Mouse (Mus musculus) adrenal gland, postnatal 14 days (tissue): ENCODE results near the gene Gcdh. TPM values are rescaled to one million over a fixed set of nuclear protein-coding genes. Genes with fewer than 3 reads are reported as not detected.
"Not testable (repeated sequence)": the region's sequence is repeated elsewhere in the genome, so short reads cannot be mapped to it uniquely, and the experiment has no call there.

ENCODE experiments used
- DNase-seq: peaks from one replicate; pipeline ENCODE4 v3.0.0; 2021; ENCODE audit warnings: mixed read lengths
- total RNA-seq: library from RNA; stranded (reverse); gene quantifications from 2 replicates; pipeline ENCODE4 v1.2.3, GENCODE M21; 2021

Gcdh gene
- total RNA-seq, 1 experiment from 2014 or later = 84.8 TPM

- no peak for DNase-seq
Measured at GRCm38 (mm10) chr8:84911854-84912253, 18.1 kb upstream of the Gcdh start.

DNA sequence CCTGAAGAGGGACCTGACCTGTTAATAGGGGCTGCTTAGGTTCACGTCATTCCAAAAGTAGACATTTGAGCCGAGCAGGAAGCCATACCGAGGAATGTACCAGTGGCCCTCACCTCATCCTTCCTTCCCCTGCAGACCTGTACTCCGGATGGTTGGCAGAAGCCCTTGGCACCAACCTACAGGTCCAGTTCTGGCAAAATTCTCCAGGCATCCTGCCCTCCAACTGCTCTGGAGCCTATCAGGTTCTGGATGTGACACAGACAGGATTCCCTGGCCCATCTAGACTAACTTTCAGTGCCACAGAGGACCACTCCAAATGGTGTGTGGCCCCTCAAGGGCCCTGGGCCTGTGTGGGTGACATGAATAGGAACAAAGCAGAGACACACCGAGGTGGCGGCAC is 16.8 kb upstream of the Gcdh start:
- no peak for DNase-seq

- no peak for DNase-seq
Measured at GRCm38 (mm10) chr8:84909949-84910348, 16.2 kb upstream of the Gcdh start.

DNA sequence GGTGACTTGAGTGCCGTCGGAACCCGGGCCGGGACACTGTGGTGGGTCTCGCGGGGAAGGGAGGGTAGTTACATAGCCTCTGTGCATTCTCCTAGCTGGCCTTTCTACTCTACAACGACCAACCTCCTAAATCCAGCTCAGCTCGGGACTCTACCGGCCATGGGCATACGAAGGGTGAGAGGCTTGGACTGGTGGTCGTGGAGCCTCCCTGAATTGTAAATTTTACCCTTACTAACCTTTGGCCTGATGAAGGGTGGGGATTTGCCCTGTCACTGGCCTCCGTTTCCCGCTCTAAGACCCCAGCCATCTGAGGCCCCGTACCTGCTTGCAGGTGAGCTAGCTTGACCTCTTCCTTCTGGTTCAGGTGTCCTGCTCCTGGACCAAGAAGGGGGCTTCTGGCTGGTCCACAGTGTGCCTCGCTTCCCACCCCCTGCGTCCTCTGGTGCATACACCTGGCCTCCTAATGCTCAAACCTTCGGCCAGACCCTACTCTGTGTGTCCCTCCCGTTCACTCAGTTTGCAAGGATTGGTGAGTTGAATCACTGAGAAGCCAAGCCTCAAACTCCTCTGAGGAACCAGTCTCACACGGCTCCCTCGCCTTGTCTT is 15.5 kb upstream of the Gcdh start:
- DNase-seq = no peak

DNA sequence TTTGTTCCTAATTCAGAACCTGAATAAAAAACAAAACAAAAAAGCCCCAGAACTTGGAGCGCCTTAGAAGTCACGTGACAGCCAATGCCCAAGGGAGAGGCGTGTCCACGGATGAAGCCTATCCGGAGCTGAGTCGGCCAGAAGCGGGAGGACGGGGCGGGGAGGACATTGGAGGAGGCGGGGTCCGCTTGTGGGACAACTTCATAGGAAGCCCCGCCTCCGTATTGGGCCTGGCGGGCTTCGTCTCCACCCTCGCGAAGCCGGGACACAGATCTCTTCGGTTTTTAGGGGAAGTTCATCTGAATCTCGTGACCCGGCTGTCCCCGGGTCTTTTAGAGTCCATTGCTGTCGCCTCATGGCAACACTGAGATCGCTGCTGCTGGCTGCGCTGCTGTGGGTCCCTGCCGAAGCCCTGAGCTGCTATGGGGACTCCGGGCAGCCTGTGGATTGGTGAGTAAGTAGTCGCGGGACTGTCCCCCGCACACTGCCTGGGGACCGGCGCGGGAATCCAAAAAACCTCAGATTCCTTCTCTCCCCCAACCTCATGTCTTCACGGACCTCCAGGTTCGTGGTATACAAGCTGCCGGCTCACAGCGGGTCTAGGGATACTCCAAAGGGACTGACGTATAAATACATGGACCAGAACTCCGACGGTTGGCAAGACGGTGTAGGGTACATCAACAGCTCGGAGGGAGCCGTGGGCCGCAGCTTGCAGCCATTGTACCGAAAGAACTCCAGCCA is 14.9 kb upstream of the Gcdh start, which contains the start of gene Dnase2a:
Gene Dnase2a (plus strand): TSS at position 140 of the 741 bp plus-strand sequence.
- DNase-seq = peak; percentile 98

- not testable (repeated sequence) for DNase-seq
Measured at GRCm38 (mm10) chr8:84907979-84908378, 14.3 kb upstream of the Gcdh start.

GRCm38 (mm10) chr8:84907493-84907892 is 13.8 kb upstream of the Gcdh start:
- no peak for DNase-seq

GRCm38 (mm10) chr8:84907037-84907436 is 13.3 kb upstream of the Gcdh start:
- DNase-seq = no peak

GRCm38 (mm10) chr8:84904351-84904750 is 10.6 kb upstream of the Gcdh start:
- DNase-seq = no peak

GRCm38 (mm10) chr8:84902920-84903661 is 9.4 kb upstream of the Gcdh start:
- DNase-seq = peak; percentile 95

DNA sequence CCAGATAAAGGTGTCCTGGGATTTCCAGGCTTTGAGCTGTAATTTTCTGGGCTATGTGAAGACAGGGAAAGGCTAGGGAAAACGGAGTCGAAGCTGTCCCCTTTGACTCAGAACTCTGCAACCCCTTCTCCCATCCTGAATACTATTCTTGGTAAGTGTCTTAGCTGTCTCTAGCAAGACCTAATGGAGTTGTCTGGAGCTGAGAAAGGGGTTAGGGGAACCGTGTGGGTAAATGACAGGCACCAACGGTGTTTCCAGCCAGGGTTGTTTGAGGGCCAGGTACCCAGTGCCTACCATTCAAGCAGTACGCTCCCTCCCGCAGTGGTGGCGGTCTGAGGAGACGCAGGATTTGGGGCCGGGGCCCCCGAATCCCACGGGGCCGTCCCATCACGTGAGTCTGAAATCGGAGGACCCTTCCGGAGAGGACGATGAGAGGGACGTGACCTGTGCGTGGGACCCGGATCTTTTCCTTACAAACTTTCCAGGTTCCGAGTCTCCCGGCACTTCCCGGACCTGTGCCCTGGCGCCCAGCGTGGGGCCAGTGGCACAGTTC is 8.7 kb upstream of the Gcdh start:
- no peak for DNase-seq

GRCm38 (mm10) chr8:84901752-84902151 is 8.0 kb upstream of the Gcdh start, which contains the start of gene Klf1:
Gene Klf1 (plus strand): TSS chr8:84901928.
- no peak for DNase-seq

GRCm38 (mm10) chr8:84901071-84901470 is 7.3 kb upstream of the Gcdh start:
- DNase-seq = no peak

DNA sequence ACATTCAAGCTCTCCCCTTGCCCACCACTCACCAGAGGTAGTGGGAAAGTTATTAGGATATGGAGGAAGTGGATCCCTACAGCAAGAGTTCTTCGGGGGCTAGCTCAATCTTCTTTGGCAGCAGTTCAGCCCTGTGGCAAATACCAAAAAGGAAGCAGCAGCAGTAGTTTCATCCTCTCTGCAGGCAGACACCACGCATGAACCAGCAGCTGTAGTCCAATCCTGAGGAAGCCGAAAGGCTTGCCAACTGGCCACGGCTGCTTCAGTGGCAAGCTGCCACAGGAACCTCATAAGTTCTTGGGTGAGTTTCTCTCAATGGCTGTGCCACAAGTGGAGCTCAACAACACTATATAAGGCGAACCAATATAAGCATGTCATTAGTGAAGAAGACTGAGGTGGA is 2.2 kb upstream of the Gcdh start:
- no peak for DNase-seq

- DNase-seq = no peak
Measured at GRCm38 (mm10) chr8:84892993-84893708, 570 bp downstream of the Gcdh start.

DNA sequence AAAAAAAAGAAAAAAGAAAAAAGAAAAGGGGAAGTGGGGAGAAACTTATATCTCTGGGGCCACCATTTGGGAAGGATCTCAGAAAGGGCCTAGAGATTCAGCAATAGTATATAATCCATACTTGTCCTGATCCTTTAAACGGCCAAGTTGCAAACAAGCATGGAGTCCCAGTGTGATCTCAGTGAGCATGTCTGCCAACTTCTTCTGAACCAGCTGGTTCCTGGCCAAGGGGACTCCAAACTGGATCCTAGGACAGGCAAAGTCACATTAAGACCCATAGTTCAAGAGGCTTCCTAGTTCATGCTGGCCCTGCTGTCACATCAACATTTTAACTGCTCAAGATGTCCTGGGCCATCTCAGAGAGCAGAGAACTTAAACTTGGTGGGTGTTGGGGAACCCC is 4.6 kb downstream of the Gcdh start:
- no peak for DNase-seq

GRCm38 (mm10) chr8:84888280-84888679 is 5.4 kb downstream of the Gcdh start:
- no peak for DNase-seq

DNA sequence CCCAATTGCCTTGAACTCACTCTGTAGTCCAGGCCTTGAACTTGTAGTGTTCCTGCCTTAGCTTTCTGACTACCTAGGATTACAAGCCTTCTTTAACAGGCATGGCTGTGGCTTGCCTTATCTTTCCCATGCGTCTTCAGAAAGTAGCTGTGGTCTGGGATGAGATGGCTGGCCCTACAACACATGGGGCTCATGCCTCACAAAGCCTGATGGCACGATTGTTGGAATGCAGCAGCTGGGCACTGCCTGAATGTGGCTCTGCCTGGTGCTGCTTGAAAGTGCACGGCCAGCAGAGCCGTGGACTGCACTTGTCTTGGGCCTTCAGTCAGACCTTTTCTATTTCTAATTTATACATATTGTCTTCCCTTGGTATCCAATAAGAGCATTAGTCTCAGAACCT is 9.0 kb downstream of the Gcdh start:
- no peak for DNase-seq

DNA sequence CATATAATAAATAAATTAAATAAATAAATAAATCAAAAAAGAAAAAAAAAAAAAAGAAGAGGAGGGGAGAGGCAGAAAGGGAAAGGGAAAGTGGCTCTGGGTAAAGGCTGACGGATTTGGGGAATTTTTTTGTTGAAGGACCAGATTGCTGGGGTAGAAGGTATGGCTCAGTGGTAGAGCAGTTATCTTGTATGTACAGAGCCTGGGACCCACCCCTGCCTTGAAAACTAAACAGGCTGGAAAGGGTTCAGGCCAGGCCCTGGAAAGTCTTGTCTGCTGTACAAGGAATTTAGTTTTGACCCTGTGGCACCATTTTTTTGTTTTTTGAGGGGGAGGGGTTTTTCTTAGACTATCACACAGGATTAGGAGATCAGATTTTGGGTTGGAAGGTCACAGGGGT is 14.8 kb downstream of the Gcdh start:
- no peak for DNase-seq

- no peak for DNase-seq
Measured at GRCm38 (mm10) chr8:84877297-84878035, 16.3 kb downstream of the Gcdh start.

- DNase-seq = no peak
Measured at GRCm38 (mm10) chr8:84874339-84874738, 19.4 kb downstream of the Gcdh start.

GRCm38 (mm10) chr8:84873016-84873415 is 20.7 kb downstream of the Gcdh start:
- DNase-seq = no peak
